Mouse (Mus musculus) erythroblast, embryonic 14.5 days (primary cell): Measurements from ENCODE around the gene Gm49721.
"Not testable (repeated sequence)": the region's sequence is repeated elsewhere in the genome, so short reads cannot be mapped to it uniquely, and the experiment has no call there.

ENCODE experiments used
- GATA1 ChIP-seq: IDR thresholded peaks from 2 replicates; pipeline ENCODE4 v1.6.1; 2012; ENCODE audit warnings: low read length, inconsistent platforms, mixed read lengths
- TAL1 ChIP-seq: IDR thresholded peaks from 3 replicates; pipeline ENCODE4 v1.6.1; 2012; ENCODE audit warnings: low read length, inconsistent platforms, mixed read lengths

DNA sequence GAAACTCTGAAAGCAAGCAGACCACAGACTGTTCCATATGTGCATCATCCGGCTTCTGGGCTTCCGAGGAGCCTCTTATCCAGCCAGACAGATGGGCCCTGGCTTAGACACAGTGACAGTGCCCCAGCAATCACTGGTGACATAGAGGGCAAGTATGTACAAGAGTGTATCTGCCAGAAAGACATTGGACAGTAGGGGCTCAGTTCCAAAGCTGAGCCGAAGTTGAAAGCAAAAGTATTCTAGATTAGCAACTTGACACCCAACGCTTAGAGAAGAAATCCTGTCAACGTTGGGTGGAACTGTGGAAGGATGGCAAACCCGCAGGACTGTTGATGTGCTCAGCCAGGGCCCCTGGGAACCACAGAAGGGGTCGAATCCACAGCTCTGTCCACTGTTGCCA is 51.5 kb downstream of the Gm49721 start:
- not testable (repeated sequence) for TF ChIP-seq TAL1, GATA1
